Comparison of ENCODE assay signal across 8 mouse cellular contexts in genomic region chr13:107022266-107023171, GRCm38 (mm10). TPM values are rescaled to one million over a fixed set of nuclear protein-coding genes. Genes with fewer than 3 reads are reported as not detected.
DNase-seq lines count a peak whose midpoint lies in the region; ATAC-seq and TF ChIP-seq lines count a peak whose summit lies in the region.

No protein-coding gene starts in this region.

- no peak for TF ChIP-seq RAD21 in MEL (IDR thresholded peaks at IDR 0.05; ENCODE audit: low read depth, low read length)

- TF ChIP-seq EP300 in MEL (IDR thresholded peaks at IDR 0.05; ENCODE audit: low read depth in 1 of 2, low read length in 2 of 2) = 0 out of 4 replicates have a peak, but pooled peaks of 1 of the 2 experiments have one; percentile 23

- peak overlapping the region; percentile 97 for H3K9ac ChIP-seq in MEL (ENCODE audit: control insufficient read depth, low read depth, low read length, poor library complexity, severe bottlenecking)
- peak overlapping the region; percentile 95 for H3K9ac ChIP-seq in forebrain, embryonic 16.5 days (replicated peaks; ENCODE audit: low read depth, low read length)
- peak overlapping the region; percentile 90 for H3K9ac ChIP-seq in lung, embryonic 16.5 days (ENCODE audit: low read length)

- peak; percentile 53 to 67; a peak in 2 of 4 replicates for TF ChIP-seq POLR2A in MEL (IDR thresholded peaks at IDR 0.05; ENCODE audit: control insufficient read depth in 1 of 2, insufficient read depth in 1 of 2, low read depth in 1 of 2, low read length in 2 of 2, poor library complexity in 1 of 2)

- ATAC-seq in forebrain, embryonic 16.5 days = peak; percentile 95
- ATAC-seq in lung, embryonic 16.5 days (ENCODE audit: low read depth) = peak; percentile 98

- no peak for TF ChIP-seq CTCF in MEL (IDR thresholded peaks at IDR 0.05 in 2 of 3, conservative IDR thresholded peaks at IDR 0.05 in 1 of 3; ENCODE audit: control insufficient read depth in 1 of 3, insufficient read depth in 1 of 3, low read depth in 2 of 3, low read length in 3 of 3, poor library complexity in 1 of 3, severe bottlenecking in 1 of 3)

- peaks cover 10 to 28% of the 10 kb centered on the region in 2 experiments for H3K4me1 ChIP-seq in MEL (ENCODE audit: control insufficient read depth in 1 of 2, insufficient read depth in 2 of 2, low read length in 2 of 2)
- peaks cover 20% of the 10 kb centered on the region for H3K4me1 ChIP-seq in forebrain, embryonic 16.5 days (replicated peaks; ENCODE audit: control insufficient read depth, insufficient read depth, low read length)
- no peaks in the 10 kb centered on the region; the same call in 1 of the 2 replicates for H3K4me1 ChIP-seq in lung, embryonic 16.5 days (replicated peaks; ENCODE audit: control insufficient read depth, insufficient read depth, low read length)

- H3K27me3 ChIP-seq in MEL (ENCODE audit: control insufficient read depth in 1 of 2, insufficient read depth in 2 of 2, low read length in 2 of 2) = no peaks in the 10 kb centered on the region
- H3K27me3 ChIP-seq in forebrain, embryonic 16.5 days (replicated peaks; ENCODE audit: control insufficient read depth, insufficient read depth, low read length) = no peaks in the 10 kb centered on the region
- no peaks in the 10 kb centered on the region for H3K27me3 ChIP-seq in lung, embryonic 16.5 days (ENCODE audit: control insufficient read depth, insufficient read depth, low read depth, low read length)

- peak overlapping the region; percentile 94 for H3K4me2 ChIP-seq in forebrain, embryonic 16.5 days (ENCODE audit: low read length)
- H3K4me2 ChIP-seq in lung, embryonic 16.5 days (ENCODE audit: low read depth, low read length) = peak overlapping the region; percentile 89

- H3K27ac ChIP-seq in MEL (ENCODE audit: control insufficient read depth, low read depth, low read length) = peak overlapping the region; percentile 88
- H3K27ac ChIP-seq in forebrain, embryonic 16.5 days (ENCODE audit: low read length) = peak overlapping the region; percentile 91
- H3K27ac ChIP-seq in lung, embryonic 16.5 days (ENCODE audit: low read length) = peak overlapping the region; percentile 91

- H3K9me3 ChIP-seq in MEL (replicated peaks; ENCODE audit: insufficient read depth, low read length) = no peaks in the 10 kb centered on the region
- no peaks in the 10 kb centered on the region for H3K9me3 ChIP-seq in forebrain, embryonic 16.5 days (ENCODE audit: control insufficient read depth, low read length)
- H3K9me3 ChIP-seq in lung, embryonic 16.5 days (ENCODE audit: control insufficient read depth, low read length) = no peaks in the 10 kb centered on the region

- peak overlapping the region; percentile 60 to 77 for H3K4me3 ChIP-seq in MEL (ENCODE audit: control insufficient read depth in 1 of 2, insufficient read depth in 1 of 2, low read depth in 2 of 2, low read length in 2 of 2)
- H3K4me3 ChIP-seq in forebrain, embryonic 16.5 days (replicated peaks; ENCODE audit: low read length) = peak overlapping the region; percentile 83
- peak overlapping the region; percentile 96 for H3K4me3 ChIP-seq in lung, embryonic 16.5 days (ENCODE audit: low read length)

- peak; percentile 85 for DNase-seq in MEL (ENCODE audit: low read depth, low spot score)
- DNase-seq in cerebellum, adult 18-20 months = peak; percentile 74 to 91
- DNase-seq in heart, postnatal 4 days = peak; percentile 80
- DNase-seq in layer of hippocampus, adult 9-11 months = peak; percentile 83
- peak; percentile 35 for DNase-seq in ovary, postnatal 10 days (ENCODE audit: low spot score)
- peak; percentile 89 for DNase-seq in thymus, postnatal 0 days (ENCODE audit: low spot score)

- under 1% methylated on average over 65 of the region's 97 CpGs for WGBS in forebrain, embryonic 16.5 days
- WGBS in lung, embryonic 16.5 days = 1% methylated on average over 59 of the region's 97 CpGs

- H3K36me3 ChIP-seq in MEL (ENCODE audit: control insufficient read depth in 1 of 2, insufficient read depth in 2 of 2, low read length in 2 of 2) = peaks cover 8 to 28% of the 10 kb centered on the region in 2 experiments; a peak in 3 of 4 replicates
- H3K36me3 ChIP-seq in forebrain, embryonic 16.5 days (ENCODE audit: control insufficient read depth, insufficient read depth) = no peaks in the 10 kb centered on the region
- H3K36me3 ChIP-seq in lung, embryonic 16.5 days (ENCODE audit: control insufficient read depth, insufficient read depth, low read length) = no peaks in the 10 kb centered on the region

- H3K79me2 ChIP-seq in MEL (ENCODE audit: control insufficient read depth, insufficient read depth, low read length, poor library complexity) = peaks cover 40% of the 10 kb centered on the region

TF ChIP-seq in MEL, 35 proteins besides CTCF, POLR2A, EP300 and RAD21:
- TF ChIP-seq USF1 (IDR thresholded peaks at IDR 0.05; ENCODE audit: low read depth, low read length) = 0 out of 2 replicates have a peak, but pooled peaks have one; percentile 9
- no peak for TF ChIP-seq CHD2 (IDR thresholded peaks at IDR 0.05; ENCODE audit: low read length)
- peak; percentile 74 for TF ChIP-seq NRF1 (IDR thresholded peaks at IDR 0.05; ENCODE audit: insufficient read depth, low read depth, low read length, poor library complexity, severe bottlenecking)
- no peak for TF ChIP-seq ZMIZ1 (IDR thresholded peaks at IDR 0.05; ENCODE audit: low read depth, low read length)
- TF ChIP-seq TAL1 (IDR thresholded peaks at IDR 0.05; ENCODE audit: low read length) = no peak
- 0 out of 2 replicates have a peak, but pooled peaks have one; percentile 38 for TF ChIP-seq MYC (IDR thresholded peaks at IDR 0.05; ENCODE audit: low read depth, low read length)
- no peak for TF ChIP-seq ZKSCAN1 (IDR thresholded peaks at IDR 0.05; ENCODE audit: low read depth, low read length)
- TF ChIP-seq NELFE (IDR thresholded peaks at IDR 0.05; ENCODE audit: low read depth, low read length) = peak; percentile 63
- no peak for TF ChIP-seq ZC3H11A (IDR thresholded peaks at IDR 0.05; ENCODE audit: low read depth, low read length)
- peak; percentile 23; the same call in 1 of the 2 replicates for TF ChIP-seq E2F4 (IDR thresholded peaks at IDR 0.05; ENCODE audit: borderline replicate concordance, low read depth, low read length)
- peak; percentile 45 for TF ChIP-seq HCFC1 (IDR thresholded peaks at IDR 0.05; ENCODE audit: low read depth, low read length)
- TF ChIP-seq TCF12 (IDR thresholded peaks at IDR 0.05; ENCODE audit: low read depth, low read length) = 0 out of 2 replicates have a peak, but pooled peaks have one; percentile 28
- TF ChIP-seq MAX (IDR thresholded peaks at IDR 0.05; ENCODE audit: low read length) = peak; percentile 91

RNA-seq across cellular contexts. Expression of gene Kif2a, which starts 0.6 kb away (rescaled TPM):
- total RNA-seq in MEL (2012; rRNA removed) = 18.0 and 31.8 TPM in 2 replicates
- polyA plus RNA-seq in MEL (2012; ENCODE audit: insufficient read depth in 1 of 2, insufficient read length in 2 of 2, low read depth in 1 of 2, low replicate concordance in 2 of 2, missing spikeins in 1 of 2) = 100 to 1,000 TPM; 135 to 310 TPM
- polyA plus RNA-seq in forebrain, embryonic 16.5 days (2015; fragmentation: Nextera tagmentation; extraction: Ambion mirVana) = 31.2 and 33.5 TPM in 2 replicates
- total RNA-seq in heart, postnatal 4 days (2021) = 10 to 100 TPM; 54.3 to 56.4 TPM
- 11.7 and 14.4 TPM in 2 replicates for polyA plus RNA-seq in lung, embryonic 16.5 days (2015; fragmentation: Nextera tagmentation; extraction: Ambion mirVana)
- 26.9 and 35.4 TPM in 2 replicates for polyA plus RNA-seq in thymus, postnatal 0 days (2015; fragmentation: Nextera tagmentation; extraction: Ambion mirVana)

Comparison
In these comparisons a context has a peak if more than half of its experiments do, and no peak if none do; other contexts are left out.
1. Peak in every context shown above with its lines: DNase-seq, ATAC-seq, H3K4me3 ChIP-seq and H3K27ac ChIP-seq.
2. DNase-seq: peak in every context shown above with its lines; median percentile 89 in thymus, postnatal 0 days; 85 in MEL; 83 in layer of hippocampus, adult 9-11 months; 82 in cerebellum, adult 18-20 months; 80 in heart, postnatal 4 days; 35 in ovary, postnatal 10 days.